Mouse (Mus musculus) hindbrain, embryonic 16.5 days (tissue): Measurements from ENCODE around the gene Glod5. TPM values are rescaled to one million over a fixed set of nuclear protein-coding genes. Genes with fewer than 3 reads are reported as not detected.

Source experiments
- polyA plus RNA-seq: library from polyadenylated mRNA; unstranded; fragments of >200 nt; fragmentation: Nextera tagmentation; extraction: Ambion mirVana; gene quantifications from 2 replicates; pipeline ENCODE4 v1.2.1, GENCODE M21; 2015

Gene Glod5
- polyA plus RNA-seq, 1 experiment from 2014 or later, result 0.49 TPM

Other genes with a start within 250 kb of the Glod5 start
- gene Gripap1, start 228.7 kb downstream of the Glod5 start, polyA plus RNA-seq, result 61.5 and 71.9 TPM in 2 replicates
- 5.3 and 6.4 TPM in 2 replicates for gene Kcnd1, start 196.2 kb downstream of the Glod5 start, polyA plus RNA-seq
- gene Otud5, start 177.1 kb downstream of the Glod5 start, polyA plus RNA-seq, result 34.2 and 41.2 TPM in 2 replicates
- gene Pim2, start 140.2 kb downstream of the Glod5 start, polyA plus RNA-seq, result 25.7 and 27.0 TPM in 2 replicates
- 50.7 and 50.9 TPM in 2 replicates for gene Slc35a2, start 134.5 kb downstream of the Glod5 start, polyA plus RNA-seq
- gene Pqbp1, start 119.2 kb downstream of the Glod5 start, polyA plus RNA-seq, result 204 and 212 TPM in 2 replicates
- 161 and 163 TPM in 2 replicates for gene Timm17b, start 119.1 kb downstream of the Glod5 start, polyA plus RNA-seq
- not detected in 2 replicates for gene Gm10491, start 110.7 kb downstream of the Glod5 start, polyA plus RNA-seq
- not detected in 2 replicates for gene Gm10490, start 109.0 kb downstream of the Glod5 start, polyA plus RNA-seq
- gene Pcsk1n, start 98.7 kb downstream of the Glod5 start, polyA plus RNA-seq, result 303 and 325 TPM in 2 replicates
- gene Eras, start 89.9 kb downstream of the Glod5 start, polyA plus RNA-seq, result 0.15 TPM in 1 of 2 replicates, not detected in the other
- 70.2 and 75.9 TPM in 2 replicates for gene Hdac6, start 70.6 kb downstream of the Glod5 start, polyA plus RNA-seq
- gene Gata1, start 40.4 kb downstream of the Glod5 start, polyA plus RNA-seq, result 0.08 and 0.26 TPM in 2 replicates
- gene Suv39h1, start 56.3 kb upstream of the Glod5 start, polyA plus RNA-seq, result 34.2 and 41.4 TPM in 2 replicates
- gene Was, start 72.0 kb upstream of the Glod5 start, polyA plus RNA-seq, result 0.28 and 0.29 TPM in 2 replicates
- gene Wdr13, start 114.4 kb upstream of the Glod5 start, polyA plus RNA-seq, result 65.0 and 65.9 TPM in 2 replicates
- 269 and 303 TPM in 2 replicates for gene Rbm3, start 127.4 kb upstream of the Glod5 start, polyA plus RNA-seq
- gene Tbc1d25, start 157.7 kb upstream of the Glod5 start, polyA plus RNA-seq, result 23.2 and 23.3 TPM in 2 replicates
- 34.8 and 36.6 TPM in 2 replicates for gene Ebp, start 175.0 kb upstream of the Glod5 start, polyA plus RNA-seq
- 50.7 and 55.4 TPM in 2 replicates for gene Porcn, start 188.0 kb upstream of the Glod5 start, polyA plus RNA-seq
- gene Ftsj1, start 233.9 kb upstream of the Glod5 start, polyA plus RNA-seq, result 49.9 and 52.8 TPM in 2 replicates